Mouse (Mus musculus) ES-Bruce4 (cell line): ENCODE results near the gene Gm42715. TPM values are rescaled to one million over a fixed set of nuclear protein-coding genes. Genes with fewer than 3 reads are reported as not detected.

Experiments
- H3K27ac ChIP-seq: 2 replicates; pipeline ENCODE4 v1.5.1; 2012; ENCODE audit warnings: low read length, inconsistent platforms; ENCODE audit not compliant: insufficient read depth
- H3K27me3 ChIP-seq: 2 replicates; pipeline ENCODE4 v1.6.1; 2012; ENCODE audit warnings: mild to moderate bottlenecking, low read length, inconsistent platforms; ENCODE audit not compliant: control insufficient read depth, poor library complexity, insufficient read depth, severe bottlenecking
- H3K36me3 ChIP-seq: 2 replicates; pipeline ENCODE4 v1.6.1; 2012; ENCODE audit warnings: inconsistent platforms, mild to moderate bottlenecking, low read length, moderate library complexity; ENCODE audit not compliant: control insufficient read depth, poor library complexity, insufficient read depth, severe bottlenecking
- H3K4me1 ChIP-seq: one replicate; pipeline ENCODE4 v1.8.1; 2011; ENCODE audit warnings: low read length; ENCODE audit not compliant: control insufficient read depth, insufficient read depth
- H3K4me3 ChIP-seq: 2 replicates; pipeline ENCODE4 v1.5.1; 2011; ENCODE audit warnings: low read depth, mild to moderate bottlenecking, low read length
- H3K9ac ChIP-seq: 2 replicates; pipeline ENCODE4 v1.6.1; 2012; ENCODE audit warnings: low read depth, mild to moderate bottlenecking, inconsistent platforms; ENCODE audit not compliant: poor library complexity, severe bottlenecking
- H3K9me3 ChIP-seq: replicated peaks from 2 replicates; pipeline ENCODE4 v1.6.1; 2012; ENCODE audit warnings: mild to moderate bottlenecking, low read length, inconsistent platforms; ENCODE audit not compliant: control insufficient read depth, poor library complexity, insufficient read depth, severe bottlenecking
- CTCF ChIP-seq: IDR thresholded peaks from one replicate; pipeline ENCODE4 v1.8.1; 2011; ENCODE audit warnings: low read depth, low read length
- EP300 ChIP-seq: IDR thresholded peaks from 2 replicates; pipeline ENCODE4 v1.6.1; 2011; ENCODE audit warnings: low read depth, low read length; ENCODE audit not compliant: insufficient read depth
- POLR2A ChIP-seq: IDR thresholded peaks from one replicate; pipeline ENCODE4 v1.8.1; 2011; ENCODE audit warnings: low read length; ENCODE audit not compliant: insufficient read depth
- polyA plus RNA-seq: library from polyadenylated mRNA; stranded (reverse); fragments of >200 nt; gene quantifications from 2 replicates; pipeline ENCODE4 v1.2.4, GENCODE M21; 2011; ENCODE audit warnings: low read depth; ENCODE audit not compliant: missing spikeins, insufficient read depth, insufficient read length

Gene Gm42715
- polyA plus RNA-seq, 1 experiment: 13.6 TPM

DNA sequence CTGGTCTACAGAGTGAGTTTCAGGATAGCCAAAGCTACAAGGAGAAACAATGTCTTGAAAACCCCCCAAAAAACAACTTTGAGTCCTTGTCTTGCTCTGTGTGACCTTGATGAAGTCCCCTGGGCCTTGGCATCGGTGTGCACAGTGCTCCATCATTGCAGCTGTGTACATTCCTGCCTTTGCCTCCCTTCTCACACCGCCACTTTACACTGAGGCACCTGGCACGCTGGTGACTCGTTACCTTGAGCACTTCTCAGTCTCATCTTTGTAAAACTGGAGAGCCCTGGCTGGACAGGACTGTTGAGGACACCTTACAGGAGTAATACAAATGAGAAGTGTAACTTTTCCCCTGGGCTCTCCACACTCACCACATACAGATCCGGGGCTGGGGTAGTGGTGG lies 67.8 kb downstream of the Gm42715 start:
- no peaks in the 10 kb centered on the region for H3K9me3 ChIP-seq
- H3K4me3 ChIP-seq: no peak overlapping the region
- H3K27me3 ChIP-seq: no peaks in the 10 kb centered on the region
- no peak for TF ChIP-seq EP300
- no peak for TF ChIP-seq POLR2A
- TF ChIP-seq CTCF: no peak
- peak overlapping the region; percentile 28; the same call in 1 of the 2 replicates for H3K9ac ChIP-seq
- peaks cover 22% of the 10 kb centered on the region for H3K36me3 ChIP-seq
- H3K27ac ChIP-seq: no peak overlapping the region
- no peaks in the 10 kb centered on the region for H3K4me1 ChIP-seq

- H3K4me1 ChIP-seq: no peaks in the 10 kb centered on the region
- H3K9ac ChIP-seq: peak within 1 kb of the TSS; percentile 90
- H3K4me3 ChIP-seq: peak within 1 kb of the TSS; percentile 95
- no peaks in the 10 kb centered on the region for H3K27me3 ChIP-seq
- no peak within 1 kb of the TSS for H3K27ac ChIP-seq
- TF ChIP-seq CTCF (no peak), EP300 (0 out of 2 replicates have a peak, but pooled peaks have one; percentile 10), POLR2A (peak; percentile 28)
- H3K9me3 ChIP-seq: no peaks in the 10 kb centered on the region
- peaks cover 23% of the 10 kb centered on the region for H3K36me3 ChIP-seq
These were observed 68.9 kb downstream of the Gm42715 start, which contains the start of the genes Ccdc189 and Rnf40 for GRCm38 (mm10) chr7:127588011-127588871. Gene Ccdc189 (minus strand): TSS chr7:127588595. Gene Rnf40 (plus strand): TSS chr7:127588767.

DNA sequence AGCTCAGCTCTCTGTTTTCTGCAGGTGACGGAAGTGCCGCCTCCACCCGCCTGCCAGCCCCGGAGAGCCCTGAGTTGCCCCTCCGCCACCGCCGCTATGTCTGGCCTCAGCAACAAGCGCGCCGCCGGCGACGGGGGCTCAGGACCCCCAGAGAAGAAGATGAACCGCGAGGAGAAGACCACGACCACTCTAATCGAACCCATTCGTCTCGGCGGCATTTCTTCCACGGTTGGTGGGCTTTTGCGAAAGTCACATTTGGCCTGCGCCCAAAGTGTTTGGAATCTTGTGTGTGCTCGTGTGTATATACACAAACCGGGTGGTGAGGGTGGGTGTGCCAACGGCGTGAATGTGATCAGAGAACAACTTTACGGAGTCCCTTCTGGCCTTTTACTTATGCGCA lies 69.5 kb downstream of the Gm42715 start:
- TF ChIP-seq POLR2A (no peak), CTCF (no peak), EP300 (no peak)
- Histone ChIP-seq H3K27ac (no peak overlapping the region), H3K4me3 (peak overlapping the region; percentile 95), H3K9ac (peak overlapping the region; percentile 90), H3K36me3 (peaks cover 24% of the 10 kb centered on the region), H3K4me1 (no peaks in the 10 kb centered on the region), H3K9me3 (no peaks in the 10 kb centered on the region), H3K27me3 (no peaks in the 10 kb centered on the region)

DNA sequence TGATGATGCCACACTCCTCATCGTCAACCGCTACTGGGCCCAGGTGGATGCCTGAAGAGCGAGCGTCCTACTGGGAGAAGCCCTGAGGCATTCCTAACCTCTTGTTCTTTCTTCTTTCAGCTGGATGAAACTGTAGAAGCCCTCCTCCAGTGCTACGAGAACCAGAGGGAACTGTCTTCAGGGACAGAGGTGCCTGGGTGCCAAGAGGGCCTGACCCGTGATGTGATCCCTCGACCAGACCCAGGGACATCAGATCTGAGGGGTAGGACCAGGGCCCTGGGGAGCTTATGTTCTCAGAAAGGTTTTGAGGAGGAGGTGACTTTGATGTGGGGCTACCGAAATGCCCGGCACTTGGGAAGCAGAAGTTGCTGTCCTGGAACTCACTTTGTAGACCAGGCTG lies 70.3 kb downstream of the Gm42715 start:
- H3K9ac ChIP-seq: peak overlapping the region; percentile 90; the same call in 1 of the 2 replicates
- H3K4me3 ChIP-seq: peak overlapping the region; percentile 95
- peaks cover 31% of the 10 kb centered on the region for H3K36me3 ChIP-seq

DNA sequence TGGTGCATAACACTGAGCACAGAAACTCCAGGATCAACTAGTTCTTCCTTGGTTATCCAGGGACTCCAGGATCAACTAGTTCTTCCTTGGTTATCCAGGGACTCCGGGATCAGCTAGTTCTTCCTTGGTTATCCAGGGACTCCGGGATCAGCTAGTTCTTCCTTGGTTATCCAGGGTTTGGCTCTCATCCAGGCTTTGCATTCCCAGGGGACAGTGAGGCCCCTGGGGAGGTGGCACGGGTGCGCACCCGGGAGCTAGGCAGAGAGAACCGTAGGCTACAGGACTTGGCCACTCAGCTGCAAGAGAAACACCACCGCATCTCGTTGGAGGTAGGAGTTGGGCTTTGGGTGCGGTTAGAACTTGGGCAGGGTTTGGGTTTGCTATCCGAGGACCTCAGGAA lies 71.7 kb downstream of the Gm42715 start:
- Histone ChIP-seq H3K4me1 (no peaks in the 10 kb centered on the region), H3K9ac (no peak overlapping the region), H3K27ac (no peak overlapping the region), H3K9me3 (no peaks in the 10 kb centered on the region), H3K36me3 (peaks cover 45% of the 10 kb centered on the region), H3K4me3 (no peak overlapping the region), H3K27me3 (no peaks in the 10 kb centered on the region)
- TF ChIP-seq CTCF (no peak), POLR2A (no peak), EP300 (no peak)

More for the DNA sequence above, 70.3 kb downstream of the Gm42715 start:
- Histone ChIP-seq H3K4me1 (no peaks in the 10 kb centered on the region), H3K9me3 (no peaks in the 10 kb centered on the region), H3K27ac (no peak overlapping the region), H3K27me3 (no peaks in the 10 kb centered on the region)
- TF ChIP-seq EP300: no peak

DNA sequence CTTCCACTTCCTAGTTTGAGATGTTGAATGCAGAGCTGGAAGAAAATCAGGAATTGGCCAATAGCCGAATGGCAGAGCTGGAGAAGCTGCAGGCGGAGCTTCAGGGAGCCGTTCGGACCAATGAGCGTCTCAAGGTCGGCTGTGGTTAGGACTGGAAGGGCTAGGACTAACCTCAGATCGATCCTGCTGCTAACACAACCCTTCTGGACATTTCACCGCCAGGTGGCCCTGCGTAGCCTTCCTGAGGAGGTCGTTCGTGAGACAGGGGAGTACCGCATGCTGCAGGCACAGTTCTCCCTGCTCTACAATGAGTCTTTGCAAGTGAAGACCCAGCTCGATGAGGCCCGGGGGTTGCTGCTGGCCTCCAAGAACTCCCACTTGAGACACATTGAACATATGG lies 73.2 kb downstream of the Gm42715 start:
- peaks cover 48% of the 10 kb centered on the region for H3K36me3 ChIP-seq
- TF ChIP-seq CTCF (peak; percentile 62), POLR2A (no peak)
- H3K9ac ChIP-seq: no peak overlapping the region
- H3K27ac ChIP-seq: no peak overlapping the region
- no peak overlapping the region for H3K4me3 ChIP-seq
- no peaks in the 10 kb centered on the region for H3K27me3 ChIP-seq
- no peaks in the 10 kb centered on the region for H3K9me3 ChIP-seq
- H3K4me1 ChIP-seq: no peaks in the 10 kb centered on the region
